Mouse (Mus musculus) lung, embryonic 14.5 days (tissue): ENCODE measurements around the gene Kpna2. TPM values are rescaled to one million over a fixed set of nuclear protein-coding genes. Genes with fewer than 3 reads are reported as not detected.

Experiments
- ATAC-seq: fragments of 200-750 bp; cut with Nextera tagmentation; 2 replicates; pipeline ENCODE4 v1.8.0; 2017; ENCODE audit warnings: mild to moderate bottlenecking, moderate TSS enrichment, moderate library complexity; ENCODE audit not compliant: insufficient read depth
- DNase-seq: peaks from one replicate; pipeline ENCODE4 v3.0.0-alpha.2; 2015
- H3K27ac ChIP-seq: fragments of 300-500 bp; sonication (generic); 2 replicates; pipeline ENCODE4 v1.5.1; 2014; ENCODE audit warnings: low read depth, mild to moderate bottlenecking, moderate library complexity
- H3K27me3 ChIP-seq: fragments of 300-500 bp; sonication (generic); 2 replicates; pipeline ENCODE4 v1.6.1; 2014; ENCODE audit warnings: low read length, control low read depth; ENCODE audit not compliant: insufficient read depth
- H3K36me3 ChIP-seq: fragments of 300-500 bp; sonication (generic); 2 replicates; pipeline ENCODE4 v1.6.1; 2014; ENCODE audit warnings: control low read depth; ENCODE audit not compliant: insufficient read depth
- H3K4me1 ChIP-seq: fragments of 300-500 bp; sonication (generic); 2 replicates; pipeline ENCODE4 v1.6.1; 2014; ENCODE audit warnings: antibody characterized with exemption, control low read depth; ENCODE audit not compliant: insufficient read depth
- H3K4me2 ChIP-seq: fragments of 300-500 bp; sonication (generic); 2 replicates; pipeline ENCODE4 v1.6.1; 2014; ENCODE audit warnings: mild to moderate bottlenecking
- H3K4me3 ChIP-seq: fragments of 300-500 bp; sonication (generic); 2 replicates; pipeline ENCODE4 v1.5.1; 2014; ENCODE audit warnings: low read depth, low read length
- H3K9ac ChIP-seq: fragments of 300-500 bp; sonication (generic); 2 replicates; pipeline ENCODE4 v1.6.1; 2014
- H3K9me3 ChIP-seq: fragments of 300-500 bp; sonication (generic); 2 replicates; pipeline ENCODE4 v1.6.1; 2016; ENCODE audit warnings: low read depth, low read length, control low read depth
- CTCF ChIP-seq: IDR thresholded peaks from 2 replicates; pipeline ENCODE4 v1.5.1; 2016; ENCODE audit warnings: antibody characterized with exemption, low read depth
- WGBS: fragments of 180-500 bp; shearing (Covaris S2); extraction: QIAGEN DNeasy Blood & Tissue Kit; methylation state at CpG from one replicate; pipeline ENCODE4 v1.1.7; 2014; 5-methylcytosine and 5-hydroxymethylcytosine counted together
- polyA plus RNA-seq: library from polyadenylated mRNA; unstranded; fragments of >200 nt; fragmentation: Nextera tagmentation; extraction: Ambion mirVana; gene quantifications from 2 replicates; pipeline ENCODE4 v1.2.1, GENCODE M21; 2014

Kpna2 gene
- polyA plus RNA-seq, 1 experiment from 2014 or later: 575 TPM

DNA sequence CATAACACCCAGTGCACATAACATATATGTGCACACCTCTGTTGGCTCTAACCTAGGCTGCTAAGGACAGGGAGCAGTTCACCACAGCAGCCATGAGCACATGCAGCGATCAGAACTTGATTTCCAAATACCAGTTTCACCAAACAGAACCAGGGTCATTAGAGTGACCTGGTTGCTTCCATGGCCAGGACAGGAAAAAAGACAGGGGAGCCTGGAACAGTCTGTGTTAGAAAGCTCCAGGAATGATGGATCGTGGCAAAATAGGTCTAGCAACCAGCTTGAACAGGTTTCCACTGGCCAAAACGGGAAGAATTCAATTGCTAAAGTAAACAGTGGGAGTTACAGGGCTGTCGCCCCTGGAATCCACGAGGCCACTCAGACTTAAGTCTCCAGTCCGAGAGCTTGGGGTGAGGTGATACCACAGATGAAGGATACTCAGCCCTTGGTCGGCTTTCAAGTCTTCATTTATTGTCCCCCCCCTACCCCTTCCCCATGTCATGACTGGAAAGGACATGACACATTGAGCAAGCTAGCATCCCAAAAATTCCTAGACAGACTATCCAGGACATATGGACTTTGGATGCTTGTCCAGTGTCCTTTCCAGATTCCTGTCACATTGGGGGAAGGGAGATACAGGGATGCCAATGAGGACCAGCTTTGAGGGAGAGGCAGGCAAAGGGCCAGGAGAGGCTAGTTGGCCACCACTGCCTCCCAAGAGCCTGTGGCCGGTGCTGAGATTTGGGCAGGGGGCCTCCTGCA lies 23.7 kb downstream of the Kpna2 start:
- DNase-seq: peak; percentile 57
- Histone ChIP-seq H3K9ac (no peak overlapping the region; the same call in 1 of the 2 replicates), H3K4me2 (0 out of 2 replicates have a peak overlapping the region, but pooled peaks have one; percentile 31), H3K36me3 (no peaks in the 10 kb centered on the region), H3K9me3 (no peaks in the 10 kb centered on the region), H3K4me1 (peaks cover 9% of the 10 kb centered on the region; the same call in 1 of the 2 replicates), H3K27ac (peak overlapping the region; percentile 75), H3K4me3 (no peak overlapping the region), H3K27me3 (no peaks in the 10 kb centered on the region)
- WGBS: 26% methylated on average over 8 of the region's 8 CpGs
- TF ChIP-seq CTCF: no peak
- ATAC-seq: peak; percentile 67

DNA sequence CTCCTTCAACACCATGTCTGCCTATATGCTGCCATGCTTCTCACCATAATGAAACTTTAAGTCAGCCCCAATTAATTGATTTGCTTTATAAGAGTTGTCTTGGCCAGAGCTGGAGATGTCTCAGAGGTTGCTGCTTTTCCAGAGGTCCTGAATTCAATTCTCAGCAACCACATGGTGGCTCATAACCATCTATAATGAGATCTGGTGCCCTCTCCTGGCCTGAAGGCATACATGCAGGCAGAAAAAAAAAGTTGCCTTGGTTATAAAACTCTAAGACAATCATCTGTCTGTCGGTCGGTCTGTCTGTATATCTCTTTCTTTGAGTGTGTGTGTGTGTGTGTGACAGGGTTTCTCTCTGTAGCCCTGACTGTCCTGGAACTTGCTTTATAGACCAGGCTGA lies 24.9 kb downstream of the Kpna2 start:
- H3K9ac ChIP-seq: no peak overlapping the region
- H3K4me3 ChIP-seq: no peak overlapping the region
- no peak overlapping the region for H3K27ac ChIP-seq
- H3K36me3 ChIP-seq: no peaks in the 10 kb centered on the region
- WGBS: 78% methylated on average over 2 of the region's 2 CpGs
- ATAC-seq: no peak
- peak; percentile 55 for TF ChIP-seq CTCF
- H3K9me3 ChIP-seq: no peaks in the 10 kb centered on the region
- peak; percentile 49 for DNase-seq
- no peaks in the 10 kb centered on the region for H3K27me3 ChIP-seq
- no peak overlapping the region for H3K4me2 ChIP-seq
- peaks cover 9% of the 10 kb centered on the region; the same call in 1 of the 2 replicates for H3K4me1 ChIP-seq

DNA sequence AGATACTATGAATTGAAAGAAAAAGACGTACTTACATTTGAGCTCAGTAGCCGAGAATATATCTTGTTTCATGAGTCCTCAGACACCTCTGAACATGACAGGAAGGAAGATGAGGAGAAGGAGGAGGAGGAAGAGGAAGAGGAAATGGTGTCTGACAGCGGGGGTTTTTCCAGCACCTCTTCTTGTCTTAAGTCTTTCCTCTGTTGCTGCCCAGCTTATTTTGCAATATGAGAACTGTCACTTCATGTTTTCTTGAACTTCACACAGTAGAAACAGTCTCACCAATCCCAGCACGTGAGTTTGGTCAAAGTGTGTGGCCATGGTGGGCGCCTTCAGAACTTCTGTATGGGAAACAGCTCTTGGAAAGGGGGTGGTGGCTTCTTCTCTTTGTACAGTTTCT lies 26.3 kb downstream of the Kpna2 start:
- no peak overlapping the region for H3K9ac ChIP-seq
- peaks cover 9% of the 10 kb centered on the region; the same call in 1 of the 2 replicates for H3K4me1 ChIP-seq
- H3K4me3 ChIP-seq: no peak overlapping the region
- no peaks in the 10 kb centered on the region for H3K27me3 ChIP-seq
- no peak for DNase-seq
- 63% methylated on average over 5 of the region's 5 CpGs for WGBS
- no peaks in the 10 kb centered on the region for H3K9me3 ChIP-seq
- no peak overlapping the region for H3K4me2 ChIP-seq
- TF ChIP-seq CTCF: no peak
- no peak for ATAC-seq
- H3K27ac ChIP-seq: no peak overlapping the region
- no peaks in the 10 kb centered on the region for H3K36me3 ChIP-seq

DNA sequence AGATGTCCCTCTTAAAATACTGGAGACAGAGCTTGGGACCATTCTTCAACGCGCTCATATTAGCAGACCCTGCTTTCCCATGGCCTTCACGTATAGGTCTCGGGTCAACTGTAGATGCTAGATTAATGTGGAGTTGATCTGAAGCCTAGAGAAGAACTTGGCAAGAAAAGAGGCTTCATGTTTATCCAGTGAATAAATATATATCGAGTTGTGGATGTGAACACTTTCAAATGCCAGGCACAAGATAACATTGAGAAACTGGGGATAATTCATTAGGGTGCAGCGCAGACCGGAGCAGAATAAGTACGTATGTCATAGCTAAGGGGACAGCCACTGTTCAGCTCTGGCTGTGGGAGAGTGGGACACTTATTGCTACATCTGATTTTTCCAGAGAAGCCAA lies 29.5 kb downstream of the Kpna2 start:
- Histone ChIP-seq H3K36me3 (no peaks in the 10 kb centered on the region), H3K4me3 (no peak overlapping the region), H3K9me3 (no peaks in the 10 kb centered on the region), H3K4me2 (no peak overlapping the region), H3K27ac (peak overlapping the region; percentile 7; the same call in 1 of the 2 replicates), H3K9ac (no peak overlapping the region), H3K4me1 (0 out of 2 replicates have a peak, but pooled peaks cover 3% of the 10 kb centered on the region), H3K27me3 (no peaks in the 10 kb centered on the region)
- no peak for TF ChIP-seq CTCF
- ATAC-seq: peak; percentile 95
- 45% methylated on average over 8 of the region's 8 CpGs for WGBS
- DNase-seq: peak; percentile 88

DNA sequence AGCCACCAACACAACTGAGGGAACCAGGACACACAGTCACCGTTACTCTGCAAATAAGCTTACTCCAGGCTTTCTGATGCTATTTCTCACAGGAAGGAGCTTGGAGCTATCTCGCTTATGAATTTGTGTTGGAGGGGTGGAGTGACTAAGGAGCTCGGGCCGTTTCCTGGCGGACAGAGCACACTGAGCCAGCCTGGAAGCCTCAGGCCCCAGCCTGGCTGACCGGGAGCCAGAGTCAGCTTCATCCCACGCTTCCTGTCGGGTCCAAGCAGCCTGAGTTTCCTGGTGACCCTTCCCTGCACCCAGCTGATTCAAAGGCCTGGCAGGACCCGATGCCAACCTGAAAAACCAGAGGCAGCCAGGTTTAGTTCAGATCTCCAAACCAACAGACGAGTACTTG lies 31.7 kb downstream of the Kpna2 start:
- ATAC-seq (0 out of 2 replicates have a peak, but pooled peaks have one; percentile 56), DNase-seq (peak; percentile 75)
- H3K4me1 ChIP-seq: 0 out of 2 replicates have a peak, but pooled peaks cover 3% of the 10 kb centered on the region
- no peaks in the 10 kb centered on the region for H3K9me3 ChIP-seq
- H3K27me3 ChIP-seq: no peaks in the 10 kb centered on the region
- no peaks in the 10 kb centered on the region for H3K36me3 ChIP-seq
- H3K4me3 ChIP-seq: no peak overlapping the region
- no peak overlapping the region for H3K4me2 ChIP-seq
- no peak for TF ChIP-seq CTCF
- WGBS: 44% methylated on average over 10 of the region's 10 CpGs
- no peak overlapping the region for H3K9ac ChIP-seq
- H3K27ac ChIP-seq: peak overlapping the region; percentile 60; the same call in 1 of the 2 replicates

DNA sequence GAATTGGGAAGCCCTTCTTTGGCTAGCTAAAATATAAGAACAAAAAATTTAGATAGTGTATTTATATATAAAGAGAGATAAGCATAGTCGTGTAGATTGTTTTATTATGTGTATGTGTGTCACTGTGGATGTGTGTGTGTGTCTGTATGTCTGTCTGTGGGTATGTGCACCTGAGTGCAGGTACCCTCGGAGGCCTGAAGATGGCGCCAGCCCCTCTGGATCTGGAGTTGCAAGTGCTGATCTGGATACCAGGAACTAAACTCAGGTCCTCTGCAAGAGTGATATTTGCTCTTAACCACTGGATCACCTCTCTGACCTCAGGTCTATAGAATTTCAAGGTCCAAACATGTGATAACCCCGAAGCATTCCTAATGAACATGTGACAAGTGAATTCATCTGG lies 33.5 kb downstream of the Kpna2 start:
- Histone ChIP-seq H3K4me1 (peaks cover 10% of the 10 kb centered on the region; the same call in 1 of the 2 replicates), H3K9ac (no peak overlapping the region), H3K27ac (no peak overlapping the region), H3K4me3 (no peak overlapping the region), H3K4me2 (no peak overlapping the region), H3K36me3 (no peaks in the 10 kb centered on the region), H3K27me3 (no peaks in the 10 kb centered on the region), H3K9me3 (no peaks in the 10 kb centered on the region)
- TF ChIP-seq CTCF: no peak
- 78% methylated on average over 4 of the region's 4 CpGs for WGBS
- DNase-seq: no peak
- ATAC-seq: no peak

DNA sequence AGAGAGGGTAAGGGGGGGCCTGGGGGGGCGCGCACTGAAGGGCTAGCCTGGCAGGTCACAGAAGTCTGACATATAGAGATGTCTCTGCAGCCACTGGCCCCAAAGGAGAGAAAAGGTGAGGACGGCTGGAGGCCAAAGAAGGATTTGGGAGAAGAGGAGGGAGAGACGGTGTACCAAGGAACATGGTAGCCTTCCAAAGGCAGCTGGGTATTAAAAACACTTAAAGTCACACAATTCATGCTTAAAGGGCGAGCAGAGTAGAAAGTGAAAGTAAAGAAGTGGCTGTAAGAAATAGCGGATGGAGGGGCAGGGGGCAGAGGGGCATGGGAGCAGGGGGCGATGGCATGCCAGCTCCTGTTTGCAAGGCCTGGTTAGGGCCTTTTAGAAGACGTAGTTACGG lies 37.0 kb downstream of the Kpna2 start:
- no peak for ATAC-seq
- Histone ChIP-seq H3K9ac (no peak overlapping the region), H3K9me3 (peaks cover 3% of the 10 kb centered on the region; the same call in 1 of the 2 replicates), H3K27ac (0 out of 2 replicates have a peak overlapping the region, but pooled peaks have one; percentile 5), H3K36me3 (no peaks in the 10 kb centered on the region), H3K4me1 (peaks cover 11% of the 10 kb centered on the region; the same call in 1 of the 2 replicates), H3K4me2 (no peak overlapping the region), H3K4me3 (no peak overlapping the region), H3K27me3 (no peaks in the 10 kb centered on the region)
- WGBS: 74% methylated on average over 9 of the region's 9 CpGs
- TF ChIP-seq CTCF: no peak
- DNase-seq: no peak
